8 mouse cellular contexts compared by ENCODE assay signal in the genomic region with DNA sequence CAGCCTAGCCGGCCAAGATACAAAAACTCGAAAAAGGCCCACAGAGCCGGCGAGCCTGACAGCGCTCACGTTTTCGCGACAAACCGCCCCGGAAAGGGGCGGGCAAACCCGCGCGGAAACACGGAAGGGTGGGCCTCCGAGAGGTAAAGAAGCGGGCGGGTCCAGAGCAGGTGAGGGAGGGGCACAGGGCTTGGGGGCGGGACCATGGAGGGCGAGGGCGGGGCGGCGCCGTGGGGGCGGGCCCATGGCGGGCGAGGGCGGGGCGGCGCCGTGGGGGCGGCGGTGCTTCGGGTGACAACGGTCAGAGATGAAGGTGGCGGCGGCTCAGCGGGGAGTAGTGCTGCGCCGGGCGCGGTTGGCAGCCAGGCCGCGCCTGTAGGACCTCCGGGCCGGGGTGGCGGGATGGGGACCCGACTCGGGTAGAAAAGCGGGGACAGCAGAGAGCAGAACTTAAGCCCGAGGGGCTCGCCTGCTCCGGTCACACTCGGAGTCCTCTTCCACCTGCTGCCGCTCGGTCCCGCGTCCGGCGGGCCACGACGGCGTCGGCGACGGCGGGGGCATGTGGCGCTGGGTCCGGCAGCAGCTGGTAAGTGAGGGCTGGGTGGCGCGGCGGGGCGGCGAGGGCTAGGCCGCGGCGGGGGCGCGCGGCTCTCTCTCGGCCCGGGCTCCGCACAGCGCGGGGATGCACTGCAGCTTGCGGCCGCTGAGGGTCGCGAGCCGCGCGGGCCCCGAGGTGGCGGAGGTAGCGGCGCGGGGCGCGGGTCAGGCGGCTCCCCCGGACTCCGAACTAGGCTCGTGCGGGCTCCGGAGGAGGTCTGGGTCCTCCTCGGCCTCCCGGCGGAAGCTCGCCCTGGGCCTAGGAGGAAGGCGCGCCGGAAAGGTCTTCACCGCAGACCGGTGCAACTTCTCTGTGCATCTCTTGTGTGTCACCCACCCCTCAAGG. TPM values are rescaled to one million over a fixed set of nuclear protein-coding genes. Genes with fewer than 3 reads are reported as not detected.
DNase-seq lines count a peak whose midpoint lies in the region; ATAC-seq and TF ChIP-seq lines count a peak whose summit lies in the region.

Gene Atp11b (plus strand): TSS at position 282 of the 943 bp plus-strand sequence.

- H3K27ac ChIP-seq in CH12.LX (ENCODE audit: insufficient read depth, low read depth): peak within 1 kb of the TSS; percentile 80
- peak within 1 kb of the TSS; percentile 68 for H3K27ac ChIP-seq in forebrain, embryonic 11.5 days (ENCODE audit: low read depth, low read length)
- peak within 1 kb of the TSS; percentile 95 for H3K27ac ChIP-seq in heart, embryonic 16.5 days (ENCODE audit: low read length)
- H3K27ac ChIP-seq in liver, postnatal 0 days (ENCODE audit: low read depth): peak within 1 kb of the TSS; percentile 97
- peak within 1 kb of the TSS; percentile 82 for H3K27ac ChIP-seq in neural tube, embryonic 14.5 days (ENCODE audit: low read depth, low read length)

- H3K4me3 ChIP-seq in CH12.LX (replicated peaks in 1 of 3; ENCODE audit: low read depth in 2 of 3, low read length in 2 of 3, poor library complexity in 1 of 3): peak within 1 kb of the TSS; percentile 81 to 90 (median 85)
- H3K4me3 ChIP-seq in forebrain, embryonic 11.5 days (ENCODE audit: low read depth, low read length): peak within 1 kb of the TSS; percentile 69
- peak within 1 kb of the TSS; percentile 94 for H3K4me3 ChIP-seq in heart, embryonic 16.5 days (ENCODE audit: low read length)
- H3K4me3 ChIP-seq in liver, postnatal 0 days (ENCODE audit: low read depth, low read length): peak within 1 kb of the TSS; percentile 87
- peak within 1 kb of the TSS; percentile 84 for H3K4me3 ChIP-seq in neural tube, embryonic 14.5 days (ENCODE audit: low read depth, low read length)

- peak; percentile 90 for TF ChIP-seq POLR2A in CH12.LX (IDR thresholded peaks at IDR 0.05; ENCODE audit: low read depth, low read length)

- no peaks in the 10 kb centered on the region for H3K9me3 ChIP-seq in CH12.LX (replicated peaks; ENCODE audit: low read length)
- H3K9me3 ChIP-seq in forebrain, embryonic 11.5 days (ENCODE audit: control insufficient read depth, low read length): no peaks in the 10 kb centered on the region
- H3K9me3 ChIP-seq in heart, embryonic 16.5 days (replicated peaks; ENCODE audit: control insufficient read depth, low read length): no peaks in the 10 kb centered on the region
- no peaks in the 10 kb centered on the region for H3K9me3 ChIP-seq in liver, postnatal 0 days (ENCODE audit: low read length)
- H3K9me3 ChIP-seq in neural tube, embryonic 14.5 days (ENCODE audit: control insufficient read depth, low read length): no peaks in the 10 kb centered on the region

- dilution Hi-C loops in CH12.LX (cut with MboI; ENCODE audit: extremely low pct_ligation_motif_present, extremely low pct_unique_long_range_greater_than_20kb, low sequenced_read_pairs): no loop called here

- H3K4me2 ChIP-seq in CH12.LX (ENCODE audit: insufficient read depth, low read depth, poor library complexity, severe bottlenecking): peak within 1 kb of the TSS; percentile 78
- peak within 1 kb of the TSS; percentile 54 for H3K4me2 ChIP-seq in forebrain, embryonic 11.5 days (ENCODE audit: low read depth, low read length, severe bottlenecking)
- H3K4me2 ChIP-seq in heart, embryonic 16.5 days (ENCODE audit: low read depth, low read length): peak within 1 kb of the TSS; percentile 75
- peak within 1 kb of the TSS; percentile 75 for H3K4me2 ChIP-seq in liver, postnatal 0 days (ENCODE audit: low read depth, low read length)
- H3K4me2 ChIP-seq in neural tube, embryonic 14.5 days (ENCODE audit: low read depth, low read length): peak within 1 kb of the TSS; percentile 58

- peaks cover 0 to 54% of the 10 kb centered on the region in 2 experiments; a peak in 3 of 4 replicates for H3K4me1 ChIP-seq in CH12.LX (ENCODE audit: control insufficient read depth in 1 of 2, insufficient read depth in 2 of 2)
- H3K4me1 ChIP-seq in forebrain, embryonic 11.5 days (replicated peaks; ENCODE audit: control insufficient read depth, insufficient read depth, low read length): no peaks in the 10 kb centered on the region
- peaks cover 11% of the 10 kb centered on the region; the same call in 1 of the 2 replicates for H3K4me1 ChIP-seq in heart, embryonic 16.5 days (ENCODE audit: control insufficient read depth, insufficient read depth, low read length)
- H3K4me1 ChIP-seq in liver, postnatal 0 days (ENCODE audit: insufficient read depth): peaks cover 5% of the 10 kb centered on the region; the same call in 1 of the 2 replicates
- no peaks in the 10 kb centered on the region for H3K4me1 ChIP-seq in neural tube, embryonic 14.5 days (ENCODE audit: control insufficient read depth, insufficient read depth, low read length)

- H3K27me3 ChIP-seq in CH12.LX (replicated peaks): no peaks in the 10 kb centered on the region
- no peaks in the 10 kb centered on the region for H3K27me3 ChIP-seq in forebrain, embryonic 11.5 days (ENCODE audit: control insufficient read depth, insufficient read depth, low read length)
- no peaks in the 10 kb centered on the region for H3K27me3 ChIP-seq in heart, embryonic 16.5 days (ENCODE audit: control insufficient read depth, insufficient read depth, low read length)
- no peaks in the 10 kb centered on the region for H3K27me3 ChIP-seq in liver, postnatal 0 days (ENCODE audit: insufficient read depth, low read length)
- H3K27me3 ChIP-seq in neural tube, embryonic 14.5 days (ENCODE audit: control insufficient read depth, insufficient read depth, low read length): no peaks in the 10 kb centered on the region

- peaks cover 22% of the 10 kb centered on the region for H3K79me2 ChIP-seq in CH12.LX (replicated peaks; ENCODE audit: control insufficient read depth, extremely low read depth, insufficient read depth, poor library complexity, severe bottlenecking)

- DNase-seq in CH12.LX (ENCODE audit: extremely low read depth): peak; percentile 87
- peak; percentile 76 for DNase-seq in c-Kit-positive CD71-negative TER-119-negative erythroid progenitor cells, embryonic 14.5 days (ENCODE audit: low read depth)
- DNase-seq in forebrain, embryonic 11.5 days (ENCODE audit: low spot score): peak; percentile 95
- DNase-seq in kidney, postnatal 36 days: peak; percentile 80 to 89
- DNase-seq in liver, postnatal 0 days: peak; percentile 96
- peak; percentile 87 for DNase-seq in testis, postnatal 10 days (ENCODE audit: low spot score)

- no peak; the same call in 1 of the 2 replicates for TF ChIP-seq EP300 in CH12.LX (IDR thresholded peaks at IDR 0.05; ENCODE audit: low read length)
- no peak for TF ChIP-seq EP300 in liver, postnatal 0 days (IDR thresholded peaks at IDR 0.05; ENCODE audit: low read depth)

- under 1% methylated on average over 78 of the region's 114 CpGs for WGBS in forebrain, embryonic 11.5 days
- under 1% methylated on average over 91 of the region's 114 CpGs for WGBS in heart, embryonic 16.5 days
- WGBS in liver, postnatal 0 days (ENCODE audit: insufficient replicate concordance): under 1% methylated on average over 85 of the region's 114 CpGs
- WGBS in neural tube, embryonic 14.5 days: under 1% methylated on average over 91 of the region's 114 CpGs

- no peak; the same call in 1 of the 2 replicates for TF ChIP-seq RAD21 in CH12.LX (IDR thresholded peaks at IDR 0.05; ENCODE audit: low read depth, low read length)

- in situ Hi-C loops in CH12.LX (cut with MboI; ENCODE audit: low pct_ligation_motif_present, low pct_unique_long_range_greater_than_20kb, low sequenced_read_pairs): no loop called here

- ATAC-seq in forebrain, embryonic 11.5 days (replicated peaks; ENCODE audit: low FRiP score): peak; percentile 93
- peak; percentile 95 for ATAC-seq in heart, embryonic 16.5 days (replicated peaks; ENCODE audit: extremely low read depth, insufficient read depth, low FRiP score)
- ATAC-seq in liver, postnatal 0 days: peak; percentile 93
- peak; percentile 96 for ATAC-seq in neural tube, embryonic 14.5 days (ENCODE audit: low read depth)

- H3K36me3 ChIP-seq in CH12.LX (replicated peaks in 1 of 2; ENCODE audit: control insufficient read depth in 1 of 2, insufficient read depth in 1 of 2, low read length in 1 of 2): peaks cover 2 to 9% of the 10 kb centered on the region in 2 experiments
- no peaks in the 10 kb centered on the region for H3K36me3 ChIP-seq in forebrain, embryonic 11.5 days (ENCODE audit: control insufficient read depth, insufficient read depth, low read length)
- no peaks in the 10 kb centered on the region for H3K36me3 ChIP-seq in heart, embryonic 16.5 days (ENCODE audit: control insufficient read depth, insufficient read depth)
- no peaks in the 10 kb centered on the region for H3K36me3 ChIP-seq in liver, postnatal 0 days (replicated peaks; ENCODE audit: insufficient read depth, low read length)
- no peaks in the 10 kb centered on the region for H3K36me3 ChIP-seq in neural tube, embryonic 14.5 days (ENCODE audit: control insufficient read depth, insufficient read depth, low read length)

- TF ChIP-seq CTCF in CH12.LX (conservative IDR thresholded peaks at IDR 0.05 in 1 of 2, IDR thresholded peaks at IDR 0.05 in 1 of 2; ENCODE audit: low read depth in 2 of 2, low read length in 2 of 2): peak in 1 of 2 experiments; percentile 13; a peak in 1 of 4 replicates
- TF ChIP-seq CTCF in liver, postnatal 0 days (IDR thresholded peaks at IDR 0.05; ENCODE audit: low read depth): peak; percentile 32

- peak within 1 kb of the TSS; percentile 86 for H3K9ac ChIP-seq in CH12.LX (ENCODE audit: insufficient read depth, low read depth)
- H3K9ac ChIP-seq in forebrain, embryonic 11.5 days (ENCODE audit: low read length): peak within 1 kb of the TSS; percentile 77
- H3K9ac ChIP-seq in heart, embryonic 16.5 days (ENCODE audit: low read length): peak within 1 kb of the TSS; percentile 96
- peak within 1 kb of the TSS; percentile 93 for H3K9ac ChIP-seq in liver, postnatal 0 days (replicated peaks)
- H3K9ac ChIP-seq in neural tube, embryonic 14.5 days (replicated peaks; ENCODE audit: low read depth, low read length): peak within 1 kb of the TSS; percentile 89

TF ChIP-seq in CH12.LX, 34 proteins besides CTCF, POLR2A, EP300 and RAD21 (continues in another document):
- TF ChIP-seq POLR2AphosphoS2 (IDR thresholded peaks at IDR 0.05; ENCODE audit: low read depth, low read length): peak; percentile 59; the same call in 1 of the 2 replicates
- TF ChIP-seq RCOR1 (conservative IDR thresholded peaks at IDR 0.05; ENCODE audit: low read depth, low read length): peak; percentile 39; the same call in 1 of the 2 replicates
- TF ChIP-seq HCFC1 (IDR thresholded peaks at IDR 0.05; ENCODE audit: low read depth, low read length): peak; percentile 68
- no peak for TF ChIP-seq PAX5 (IDR thresholded peaks at IDR 0.05; ENCODE audit: low read length)

RNA-seq across cellular contexts. Expression of gene Atp11b, which starts in this region (rescaled TPM):
- total RNA-seq in CH12.LX (2012; rRNA removed) (19.1 and 24.5 TPM in 2 replicates), CH12.LX (2014; rRNA removed) (40.1 and 48.4 TPM in 2 replicates)
- polyA plus RNA-seq in CH12.LX (2012; ENCODE audit: insufficient read length, low read depth): 42.4 and 45.9 TPM in 2 replicates
- 29.8 and 30.0 TPM in 2 replicates for polyA plus RNA-seq in forebrain, embryonic 11.5 days (2014; fragmentation: Nextera tagmentation; extraction: Ambion mirVana)
- 22.4 and 26.2 TPM in 2 replicates for polyA plus RNA-seq in heart, embryonic 16.5 days (2015; fragmentation: Nextera tagmentation; extraction: Ambion mirVana)
- 9.9 and 11.9 TPM in 2 replicates for polyA plus RNA-seq in liver, postnatal 0 days (2015; fragmentation: Nextera tagmentation; extraction: Ambion mirVana)
- 57.7 and 60.1 TPM in 2 replicates for polyA plus RNA-seq in neural tube, embryonic 14.5 days (2014; fragmentation: Nextera tagmentation; extraction: Ambion mirVana)

Comparison
In these comparisons a context has a peak if more than half of its experiments do, and no peak if none do; other contexts are left out.
1. Peak in every context shown above with its lines: DNase-seq, ATAC-seq, H3K4me3 ChIP-seq and H3K27ac ChIP-seq.